Mouse (Mus musculus) liver, adult 2 months (tissue): Measurements from ENCODE around the gene Gm21976.

Source experiments
- CTCF ChIP-seq: fragments of 200-500 bp; IDR thresholded peaks from 2 replicates; pipeline ENCODE4 v1.5.1; 2011; ENCODE audit warnings: low read depth, low read length, control low read depth
- POLR2A ChIP-seq: fragments of 200-500 bp; IDR thresholded peaks from 2 replicates; pipeline ENCODE4 v1.6.1; 2011; ENCODE audit warnings: low read length, control low read depth; ENCODE audit not compliant: insufficient read depth; ENCODE audit errors: extremely low read depth

DNA sequence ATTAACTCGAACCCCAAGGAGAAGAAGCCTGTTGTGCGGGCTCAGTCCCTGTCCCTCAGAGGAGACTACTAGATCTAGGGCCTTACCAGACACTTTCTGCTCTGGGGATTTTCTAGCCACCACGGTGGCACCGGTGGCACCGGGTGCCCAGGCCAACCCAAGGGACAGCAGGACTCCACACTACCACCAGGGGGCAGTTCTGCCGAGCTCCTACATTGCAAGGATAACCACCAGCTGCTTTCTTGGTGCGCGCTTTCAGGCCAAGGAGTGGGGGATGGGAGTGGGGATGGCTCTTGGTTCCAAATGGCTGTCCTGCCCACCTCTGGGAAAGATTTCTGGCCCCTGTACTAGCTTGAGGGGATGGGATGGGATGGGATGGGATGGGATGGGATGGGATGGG, 71.8 kb downstream of the Gm21976 start:
- TF ChIP-seq CTCF, result peak; percentile 39
- TF ChIP-seq POLR2A, result no peak
